Mouse (Mus musculus): ENCODE data around the gene Adamts2. TPM values are rescaled to one million over a fixed set of nuclear protein-coding genes. Genes with fewer than 3 reads are reported as not detected.
A peak's percentile ranks its signal among the peaks of the same experiment; 100 is the strongest.

The Adamts2 gene
- total RNA-seq, 2 experiments from 2014 or later = 16.3 to 18.7 TPM

- intact Hi-C loops (cut with DNase I) = no loop called here
- DNase-seq = no peak
These were observed 197.0 kb downstream of the Adamts2 start for GRCm38 (mm10) chr11:50798836-50799235.

- intact Hi-C loops (cut with DNase I) = no loop called here
- DNase-seq = no peak
These were observed 212.3 kb downstream of the Adamts2 start for GRCm38 (mm10) chr11:50814233-50814632.

- intact Hi-C loops (cut with DNase I) = loop anchor here (2.0 to 5.0 kb wide), 2 partner anchors 106 to 233 kb away; partner anchors contain the start of genes Zfp354a and Zfp354b
- DNase-seq = no peak
These were observed 224.3 kb downstream of the Adamts2 start for GRCm38 (mm10) chr11:50826214-50826613.

DNA sequence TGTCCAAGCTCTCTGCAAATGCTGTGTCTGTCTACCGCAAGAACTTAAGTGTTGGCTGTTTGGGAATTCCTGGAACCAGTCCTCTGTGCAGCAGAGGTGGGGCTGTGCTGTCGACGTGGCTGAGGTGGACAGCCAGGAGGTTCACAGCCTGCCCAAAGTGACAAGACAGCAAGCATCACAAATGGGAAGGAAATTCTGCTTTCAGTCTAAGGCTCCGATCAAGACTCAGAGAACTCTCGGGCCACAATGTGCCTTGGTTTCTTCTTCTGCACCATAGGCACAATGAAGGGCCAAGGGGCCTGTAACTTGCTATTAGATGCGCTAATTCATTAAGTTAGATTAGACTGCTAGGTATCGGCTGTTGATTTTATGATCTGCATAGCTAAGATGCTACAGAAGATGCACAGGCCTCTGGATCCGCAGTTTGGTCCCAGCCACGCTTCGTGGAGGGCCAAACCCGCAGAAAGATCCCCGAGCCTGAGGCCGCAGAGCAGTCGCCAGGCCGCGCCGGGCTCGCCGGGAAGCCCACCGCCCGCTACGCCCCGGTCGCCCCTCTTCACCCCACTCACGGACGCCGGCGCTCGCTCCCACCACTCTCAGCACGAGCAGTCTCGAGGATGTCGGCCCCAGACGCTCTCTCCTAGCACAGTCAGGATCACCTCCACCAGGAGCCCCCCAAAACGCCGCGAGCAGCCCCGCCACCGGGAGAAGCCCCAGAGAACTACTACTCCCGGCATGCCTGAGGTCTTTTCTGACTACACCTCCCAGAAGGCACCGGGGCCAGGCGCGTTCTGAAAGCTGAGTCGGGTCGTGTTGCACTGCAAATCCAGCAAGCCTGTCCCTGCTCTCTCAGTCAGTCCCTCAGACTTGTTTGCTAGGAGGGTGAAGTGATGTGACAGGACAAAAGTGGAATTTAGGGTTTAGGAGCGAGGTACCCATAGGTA is 225.4 kb downstream of the Adamts2 start, which contains the start of gene Zfp354c:
Gene Zfp354c (minus strand): TSS at position 715 of the 944 bp plus-strand sequence.
- intact Hi-C loops (cut with DNase I) = loop anchor here (2.0 to 5.0 kb wide), 2 partner anchors 105 to 232 kb away; partner anchors contain the start of genes Zfp354a and Zfp354b
- DNase-seq = peak; percentile 81

- intact Hi-C loops (cut with DNase I) = no loop called here
- DNase-seq = no peak
These were observed 233.8 kb downstream of the Adamts2 start for GRCm38 (mm10) chr11:50835727-50836126.

- DNase-seq = peak; percentile 84 to 85
- intact Hi-C loops (cut with DNase I) = loop anchor here (5.0 kb wide), 1 partner anchor 76 kb away; the partner anchor contains the start of gene Zfp2
These were observed 239.3 kb downstream of the Adamts2 start, which contains the start of gene Zfp879 for GRCm38 (mm10) chr11:50841023-50841735. Gene Zfp879, minus strand, starts transcription at chr11:50841552.

- intact Hi-C loops (cut with DNase I) = no loop called here
- no peak for DNase-seq
These were observed 244.1 kb downstream of the Adamts2 start for GRCm38 (mm10) chr11:50845951-50846350.

DNA sequence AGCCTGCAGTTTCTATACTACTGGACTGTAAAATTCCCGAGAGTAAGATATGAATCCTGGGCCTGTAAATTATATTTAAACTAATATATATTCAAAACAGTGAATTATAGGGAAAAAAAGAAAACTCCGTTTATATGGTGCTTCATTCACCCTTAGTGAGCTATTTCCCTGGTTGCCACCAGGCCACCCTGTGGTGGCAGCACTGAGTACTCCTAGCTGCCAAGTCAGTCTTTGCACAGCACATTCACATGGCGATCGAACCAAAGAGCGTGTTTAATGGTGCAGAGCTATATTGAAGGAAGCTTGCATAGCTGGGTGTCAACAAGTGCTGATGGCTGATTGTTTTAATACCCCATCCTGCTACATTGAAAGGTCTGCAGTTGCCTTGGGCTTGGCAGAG is 245.2 kb downstream of the Adamts2 start:
- intact Hi-C loops (cut with DNase I) = no loop called here
- DNase-seq = no peak

DNA sequence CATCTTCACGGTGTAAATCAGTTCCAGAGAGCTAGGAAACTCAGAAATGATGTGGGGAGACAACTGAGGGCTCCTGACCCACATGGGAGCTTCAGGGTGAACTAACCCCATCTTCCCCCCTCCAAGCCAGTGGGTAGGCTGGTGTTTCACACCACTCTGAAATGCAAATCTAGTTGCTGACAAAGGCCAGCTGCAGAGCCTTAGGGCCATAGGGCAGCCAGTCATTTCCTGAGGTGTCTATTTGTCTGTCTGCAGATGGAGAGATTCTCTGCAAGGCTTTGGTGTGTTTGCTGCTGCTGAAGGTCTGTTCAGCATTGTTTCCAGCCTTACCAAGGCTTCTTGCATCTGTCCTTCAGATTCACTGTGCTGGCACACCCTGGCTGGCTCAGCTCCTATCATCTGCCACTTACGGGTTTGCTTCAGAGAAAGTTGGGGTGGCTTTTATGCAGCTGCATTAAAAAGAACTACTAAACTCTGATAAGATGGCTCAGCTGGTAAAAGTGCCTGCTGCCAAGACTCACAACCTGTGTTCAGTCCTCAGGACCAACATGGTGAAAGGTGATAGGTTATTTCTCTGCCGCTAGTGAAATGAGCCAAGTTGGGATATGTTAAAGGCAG is 246.7 kb downstream of the Adamts2 start:
- no peak for DNase-seq
- intact Hi-C loops (cut with DNase I) = no loop called here

DNA sequence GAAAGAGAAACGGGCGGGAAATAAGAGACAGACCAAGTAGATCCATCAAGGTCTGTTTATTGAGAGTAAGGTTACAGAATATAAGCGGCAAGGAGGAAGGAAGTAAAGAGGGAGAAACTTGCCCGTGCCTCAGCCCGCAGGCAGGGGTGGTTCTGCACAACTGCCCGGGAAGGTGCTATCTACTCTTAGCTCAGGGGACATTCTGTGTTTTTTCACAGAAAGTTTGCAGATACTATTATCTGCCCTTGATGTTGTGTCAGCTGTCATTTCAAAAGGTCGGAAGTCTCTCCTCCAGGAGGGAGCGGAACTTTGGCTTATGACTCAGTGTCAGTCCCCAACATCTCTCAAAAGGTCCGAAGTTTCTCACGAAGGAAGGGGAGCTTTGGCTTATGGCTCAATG is 247.4 kb downstream of the Adamts2 start:
- intact Hi-C loops (cut with DNase I) = no loop called here
- DNase-seq = no peak

DNA sequence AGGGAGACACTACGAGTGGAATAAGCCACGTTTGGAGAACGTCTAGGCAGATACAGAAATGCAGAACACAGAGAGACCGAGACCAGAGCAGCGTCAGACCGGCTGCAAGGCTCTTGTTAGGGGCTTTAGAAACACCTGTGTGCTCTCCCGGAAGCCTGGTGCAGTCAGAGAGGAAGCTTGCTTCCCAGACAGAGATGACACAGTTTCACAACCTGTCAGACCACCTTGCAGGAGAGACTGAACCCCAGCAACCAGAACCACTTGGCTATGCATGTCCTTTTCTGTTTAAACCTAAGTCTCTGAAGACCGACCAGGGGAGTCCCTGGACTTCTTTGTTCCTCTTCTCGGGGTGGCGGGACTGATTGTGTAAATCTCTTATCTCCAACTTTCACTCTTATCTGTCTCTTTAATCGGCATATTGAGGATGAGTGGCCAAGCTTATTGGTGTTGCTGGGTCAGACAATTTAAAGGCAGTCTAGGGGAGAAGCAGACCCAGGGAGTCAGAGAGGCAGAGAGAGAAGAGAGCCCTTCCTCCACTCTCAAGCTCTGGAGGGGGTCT is 248.4 kb downstream of the Adamts2 start, which contains the start of gene Grm6:
Gene Grm6 (plus strand): TSS at position 509 of the 559 bp plus-strand sequence.
- intact Hi-C loops (cut with DNase I) = no loop called here
- no peak for DNase-seq

GRCm38 (mm10) chr11:50850989-50851601 is 249.2 kb downstream of the Adamts2 start:
- peak in 1 of 2 experiments; percentile 7 for DNase-seq

More at GRCm38 (mm10) chr11:50850989-50851601, 249.2 kb downstream of the Adamts2 start:
- intact Hi-C loops (cut with DNase I) = no loop called here

Other genes starting within 250 kb of the Adamts2 start
- gene Cby3, start 247.6 kb upstream of the Adamts2 start, total RNA-seq (2021) = not detected
- gene Hnrnph1, start 225.1 kb upstream of the Adamts2 start, total RNA-seq (2021) = 100 to 1,000 TPM in 1 of 2 experiments, 10 to 100 TPM in 1; 97.8 to 106 TPM
- 10 to 100 TPM; 29.8 to 29.9 TPM for gene Rufy1, start 171.0 kb upstream of the Adamts2 start, total RNA-seq (2021)
- 1 to 10 TPM; 3.8 to 5.0 TPM for gene Zfp354c, start 225.6 kb downstream of the Adamts2 start, total RNA-seq (2021)
- gene Zfp879, start 239.5 kb downstream of the Adamts2 start, total RNA-seq (2021) = 1 to 10 TPM; 1.5 to 1.6 TPM
- not detected for gene Grm6, start 248.6 kb downstream of the Adamts2 start, total RNA-seq (2021)

Measured in heart, postnatal 36 days (tissue).